Comparison of ENCODE assay signal across 9 mouse cellular contexts in the genomic region with DNA sequence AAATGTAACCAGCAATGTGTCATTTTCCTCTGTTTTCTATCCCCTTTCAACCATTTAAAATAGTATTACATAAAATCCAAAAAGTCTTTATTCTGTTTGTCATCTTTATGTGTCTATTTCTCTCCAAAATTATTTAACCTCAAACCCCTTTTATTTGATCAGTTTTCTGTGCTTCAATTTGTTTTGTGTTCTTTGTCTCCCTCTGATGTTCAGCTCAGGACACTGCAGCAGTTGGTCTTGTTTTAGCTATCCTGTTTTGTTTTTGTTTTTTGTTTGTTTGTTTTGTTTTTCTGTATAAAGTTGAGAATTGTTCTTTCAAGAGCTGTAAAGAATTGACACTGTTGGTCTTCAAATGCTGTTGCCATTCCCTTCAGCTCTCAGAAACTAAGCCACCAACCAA. TPM values are rescaled to one million over a fixed set of nuclear protein-coding genes. Genes with fewer than 3 reads are reported as not detected.
DNase-seq lines count a peak whose midpoint lies in the region; ATAC-seq and TF ChIP-seq lines count a peak whose summit lies in the region.
"Had no signal": no experiment of that assay in that cellular context is flagged by ENCODE, and none has a peak within 500 bp of the region (broad histone marks: within the 10 kb centered on the region; RNA-seq: fewer than 3 reads in every experiment).

No protein-coding gene starts in this region.

- no peak for ATAC-seq in intestine, postnatal 0 days
- ATAC-seq in intestine, embryonic 16.5 days = no peak
- no peak for ATAC-seq in midbrain, embryonic 11.5 days (ENCODE audit: low FRiP score)

- H3K4me2 ChIP-seq in intestine, postnatal 0 days (replicated peaks; ENCODE audit: low read depth) = no peak overlapping the region
- no peak overlapping the region for H3K4me2 ChIP-seq in intestine, embryonic 16.5 days (ENCODE audit: low read depth, low read length)
- H3K4me2 ChIP-seq in midbrain, embryonic 11.5 days = no peak overlapping the region

- H3K9me3 ChIP-seq in intestine, postnatal 0 days (ENCODE audit: control insufficient read depth) = no peaks in the 10 kb centered on the region
- no peaks in the 10 kb centered on the region for H3K9me3 ChIP-seq in intestine, embryonic 16.5 days (ENCODE audit: control insufficient read depth, low read length)
- H3K9me3 ChIP-seq in midbrain, embryonic 11.5 days (ENCODE audit: control insufficient read depth, low read length) = no peaks in the 10 kb centered on the region; the same call in 1 of the 2 replicates
- H3K9me3 ChIP-seq in midbrain, embryonic 10.5 days (replicated peaks) = no peaks in the 10 kb centered on the region; the same call in 1 of the 2 replicates

- no peaks in the 10 kb centered on the region for H3K4me1 ChIP-seq in intestine, postnatal 0 days (replicated peaks; ENCODE audit: control insufficient read depth, insufficient read depth, low read length)
- no peaks in the 10 kb centered on the region for H3K4me1 ChIP-seq in intestine, embryonic 16.5 days (ENCODE audit: control insufficient read depth, insufficient read depth, low read length)
- no peaks in the 10 kb centered on the region for H3K4me1 ChIP-seq in midbrain, embryonic 11.5 days (ENCODE audit: control insufficient read depth, insufficient read depth, low read length)
- no peaks in the 10 kb centered on the region for H3K4me1 ChIP-seq in midbrain, embryonic 10.5 days

- H3K27me3 ChIP-seq in intestine, postnatal 0 days (replicated peaks; ENCODE audit: control insufficient read depth, insufficient read depth, low read length) = no peaks in the 10 kb centered on the region
- H3K27me3 ChIP-seq in intestine, embryonic 16.5 days (replicated peaks; ENCODE audit: control insufficient read depth, insufficient read depth, low read length) = no peaks in the 10 kb centered on the region
- H3K27me3 ChIP-seq in midbrain, embryonic 11.5 days (ENCODE audit: control insufficient read depth, insufficient read depth, low read length) = no peaks in the 10 kb centered on the region
- no peaks in the 10 kb centered on the region for H3K27me3 ChIP-seq in midbrain, embryonic 10.5 days (ENCODE audit: low read depth, poor library complexity, severe bottlenecking)

- no peak overlapping the region for H3K27ac ChIP-seq in intestine, postnatal 0 days (ENCODE audit: low read depth, low read length)
- no peak overlapping the region for H3K27ac ChIP-seq in intestine, embryonic 16.5 days (ENCODE audit: low read length)
- no peak overlapping the region for H3K27ac ChIP-seq in midbrain, embryonic 11.5 days (ENCODE audit: low read depth, low read length)
- H3K27ac ChIP-seq in midbrain, embryonic 10.5 days (replicated peaks) = no peak overlapping the region

- TF ChIP-seq CTCF in intestine, postnatal 0 days (IDR thresholded peaks at IDR 0.05; ENCODE audit: low read depth) = peak; percentile 77

- DNase-seq in midbrain, embryonic 11.5 days (ENCODE audit: low spot score, missing footprints) = peak; percentile 84
- no peak for DNase-seq in midbrain, embryonic 10.5 days (ENCODE audit: low spot score)
- DNase-seq in ZHBTc4 (ENCODE audit: low read depth, low spot score) = peak; percentile 49
- peak; percentile 26 for DNase-seq in lung, postnatal 36 days
- no peak for DNase-seq in spleen, postnatal 36 days (ENCODE audit: low spot score in 2 of 2)
- no peak for DNase-seq in spleen, postnatal 4 days (ENCODE audit: low spot score in 2 of 2)
- DNase-seq: heart, postnatal 14 days had no signal

- H3K4me3 ChIP-seq in intestine, postnatal 0 days (ENCODE audit: low read depth, low read length) = no peak overlapping the region
- H3K4me3 ChIP-seq in intestine, embryonic 16.5 days (ENCODE audit: low read length) = no peak overlapping the region
- no peak overlapping the region for H3K4me3 ChIP-seq in midbrain, embryonic 11.5 days (ENCODE audit: low read depth, low read length)
- H3K4me3 ChIP-seq in midbrain, embryonic 10.5 days = no peak overlapping the region

- H3K36me3 ChIP-seq in intestine, postnatal 0 days (ENCODE audit: control insufficient read depth, insufficient read depth) = no peaks in the 10 kb centered on the region
- H3K36me3 ChIP-seq in intestine, embryonic 16.5 days (ENCODE audit: control insufficient read depth, insufficient read depth, low read length) = no peaks in the 10 kb centered on the region
- no peaks in the 10 kb centered on the region for H3K36me3 ChIP-seq in midbrain, embryonic 11.5 days (ENCODE audit: control insufficient read depth, insufficient read depth, low read length)
- H3K36me3 ChIP-seq in midbrain, embryonic 10.5 days = no peaks in the 10 kb centered on the region

- no peak overlapping the region for H3K9ac ChIP-seq in intestine, postnatal 0 days (ENCODE audit: low read depth, low read length)
- no peak overlapping the region for H3K9ac ChIP-seq in intestine, embryonic 16.5 days (ENCODE audit: low read depth, low read length)
- no peak overlapping the region for H3K9ac ChIP-seq in midbrain, embryonic 11.5 days (ENCODE audit: low read length)

RNA-seq across cellular contexts. Expression of gene Tnfaip8l3, which starts 44.5 kb away (rescaled TPM):
- polyA plus RNA-seq in intestine, postnatal 0 days (2015; fragmentation: Nextera tagmentation; extraction: Ambion mirVana) = 0.46 and 0.52 TPM in 2 replicates
- polyA plus RNA-seq in intestine, embryonic 16.5 days (2015; fragmentation: Nextera tagmentation; extraction: Ambion mirVana) = 0.15 and 0.20 TPM in 2 replicates
- polyA plus RNA-seq in midbrain, embryonic 11.5 days (2014; fragmentation: Nextera tagmentation; extraction: Ambion mirVana) = 0.11 and 0.28 TPM in 2 replicates
- 0.15 and 0.37 TPM in 2 replicates for polyA plus RNA-seq in midbrain, embryonic 10.5 days (2016; fragmentation: Nextera tagmentation; extraction: Ambion mirVana)

Comparison
In these comparisons a context has a peak if more than half of its experiments do, and no peak if none do; other contexts are left out.
1. DNase-seq: peak in midbrain, embryonic 11.5 days (single experiment), ZHBTc4 (single experiment) and lung, postnatal 36 days (single experiment); none in midbrain, embryonic 10.5 days (single experiment), spleen, postnatal 36 days (0 of 2) and spleen, postnatal 4 days (0 of 2).